Mouse (Mus musculus): Measurements from ENCODE around the gene Cartpt.

GRCm38 (mm10) chr13:99857879-99858278 is 43.0 kb downstream of the Cartpt start:
- TF ChIP-seq POLR2A (IDR thresholded peaks at IDR 0.05; ENCODE audit: control insufficient read depth, low read depth, low read length) (no peak), CTCF (IDR thresholded peaks at IDR 0.05; ENCODE audit: control insufficient read depth, insufficient read depth, insufficient replicate concordance, low read depth, low read length) (no peak)

All from testis, adult 2 months (tissue).